Mouse (Mus musculus) C2C12 (cell line): ENCODE data around the gene Col24a1.

Experiments used
- CEBPB ChIP-seq: IDR thresholded peaks from one replicate; pipeline ENCODE4 v1.6.1; 2011; ENCODE audit warnings: low read depth, mild to moderate bottlenecking, control low read depth, moderate library complexity
- CTCF ChIP-seq: IDR thresholded peaks from one replicate; pipeline ENCODE4 v1.5.1; 2011; ENCODE audit not compliant: control insufficient read depth, insufficient read depth, insufficient read length
- FOSL1 ChIP-seq: IDR thresholded peaks from one replicate; pipeline ENCODE4 v1.8.0; 2011; ENCODE audit warnings: mild to moderate bottlenecking, low read length; ENCODE audit not compliant: poor library complexity, insufficient read depth, severe bottlenecking
- MAX ChIP-seq: IDR thresholded peaks from one replicate; pipeline ENCODE4 v1.6.1; 2011; ENCODE audit warnings: mild to moderate bottlenecking, control low read depth
- MYOD1 ChIP-seq: IDR thresholded peaks from one replicate; pipeline ENCODE4 v1.6.1; 2011; ENCODE audit warnings: low read depth; ENCODE audit not compliant: control insufficient read depth, insufficient read length
- MYOG ChIP-seq: IDR thresholded peaks from one replicate; pipeline ENCODE4 v1.6.1; 2011; ENCODE audit not compliant: control insufficient read depth, insufficient read length; ENCODE audit errors: extremely low read depth
- USF1 ChIP-seq: IDR thresholded peaks from one replicate; pipeline ENCODE4 v1.6.1; 2011; ENCODE audit warnings: low read depth, mild to moderate bottlenecking, control low read depth, moderate library complexity

DNA sequence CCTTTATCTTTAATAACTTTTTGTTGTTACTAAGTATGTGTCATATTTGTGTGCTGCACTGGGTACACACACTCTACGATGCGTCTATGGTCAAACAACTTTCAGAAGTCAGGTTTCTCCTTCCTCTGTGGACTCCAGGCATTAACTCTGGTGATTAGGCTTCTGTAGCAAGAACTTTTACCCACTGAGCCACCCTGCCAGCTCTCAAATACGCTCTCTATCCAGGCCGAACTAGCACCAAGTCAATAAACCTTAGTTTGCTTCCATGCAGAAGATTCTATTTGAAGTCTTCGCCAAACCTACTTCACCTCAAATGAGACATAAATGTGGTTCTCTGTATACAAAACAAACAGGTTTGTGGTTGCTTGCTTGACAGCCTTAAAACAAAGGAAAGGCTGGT lies 267.4 kb downstream of the Col24a1 start:
- no peak for TF ChIP-seq USF1
- no peak for TF ChIP-seq CTCF
- no peak for TF ChIP-seq MAX
- TF ChIP-seq MYOG = no peak
- TF ChIP-seq MYOD1 = no peak
- no peak for TF ChIP-seq CEBPB
- no peak for TF ChIP-seq FOSL1
